Mouse (Mus musculus) C2C12 (cell line): ENCODE data around the gene Gm15097.
"Not testable (repeated sequence)": the region's sequence is repeated elsewhere in the genome, so short reads cannot be mapped to it uniquely, and the experiment has no call there.

Experiments used
- CTCF ChIP-seq: IDR thresholded peaks from one replicate; pipeline ENCODE4 v1.5.1; 2011; ENCODE audit not compliant: control insufficient read depth, insufficient read depth, insufficient read length
- MAX ChIP-seq: IDR thresholded peaks from one replicate; pipeline ENCODE4 v1.6.1; 2011; ENCODE audit warnings: mild to moderate bottlenecking, control low read depth

DNA sequence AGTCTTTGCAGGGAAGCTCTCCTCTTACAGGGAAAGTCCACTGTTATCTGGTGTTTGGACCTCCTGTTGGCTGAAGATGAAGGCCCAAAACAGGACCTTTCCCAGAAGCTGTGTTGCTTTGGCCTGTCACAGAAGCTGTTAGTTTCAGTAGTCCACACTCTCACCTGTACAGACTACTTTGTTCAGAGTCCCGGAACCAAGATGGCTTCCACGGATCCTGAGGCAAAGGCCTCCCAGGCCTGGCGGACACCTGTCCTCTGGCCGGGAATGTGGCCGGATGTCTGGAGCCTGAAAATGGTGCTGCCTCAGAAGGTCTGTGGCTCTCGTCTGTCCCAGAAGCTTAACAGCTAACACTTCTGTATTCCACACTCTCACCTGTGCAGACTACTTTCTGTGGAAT, 26.9 kb downstream of the Gm15097 start:
- not testable (repeated sequence) for TF ChIP-seq CTCF, MAX
